Mouse (Mus musculus) MEL (cell line): ENCODE measurements around the gene Gm21060.
"Not testable (repeated sequence)": the region's sequence is repeated elsewhere in the genome, so short reads cannot be mapped to it uniquely, and the experiment has no call there.

ENCODE experiments used
- BHLHE40 ChIP-seq: IDR thresholded peaks from 2 replicates; pipeline ENCODE4 v1.6.1; 2012; ENCODE audit warnings: low read depth, mild to moderate bottlenecking, inconsistent platforms, low read length, improper control_type of control experiment, borderline replicate concordance
- CHD2 ChIP-seq: IDR thresholded peaks from 2 replicates; pipeline ENCODE4 v1.6.1; 2011; ENCODE audit warnings: low read length, improper control_type of control experiment
- CTCF ChIP-seq, 3 experiments: IDR thresholded peaks in 2 of 3; conservative IDR thresholded peaks in 1 of 3; 2 replicates each; pipeline ENCODE4 v1.5.1; 2011 to 2012; ENCODE audit warnings: low read length in 3 of 3, low read depth in 2 of 3, mild to moderate bottlenecking in 2 of 3, improper control_type of control experiment in 1 of 3, inconsistent platforms in 1 of 3, mixed read lengths in 1 of 3, moderate library complexity in 1 of 3; ENCODE audit not compliant: control insufficient read depth in 1 of 3, insufficient read depth in 1 of 3, poor library complexity in 1 of 3, severe bottlenecking in 1 of 3
- ELF1 ChIP-seq: IDR thresholded peaks from 2 replicates; pipeline ENCODE4 v1.6.1; 2014; ENCODE audit warnings: low read depth, mild to moderate bottlenecking, inconsistent platforms, low read length, improper control_type of control experiment, moderate library complexity
- EP300 ChIP-seq, 2 experiments: IDR thresholded peaks; 2 replicates each; pipeline ENCODE4 v1.6.1; 2011; ENCODE audit warnings: improper control_type of control experiment in 2 of 2, low read length in 2 of 2, low read depth in 1 of 2, mild to moderate bottlenecking in 1 of 2
- MEF2A ChIP-seq: IDR thresholded peaks from 2 replicates; pipeline ENCODE4 v1.6.1; 2014; ENCODE audit warnings: low read depth, mild to moderate bottlenecking, inconsistent platforms, low read length, improper control_type of control experiment; ENCODE audit not compliant: poor library complexity, insufficient replicate concordance, severe bottlenecking; ENCODE audit errors: extremely low read depth
- MYB ChIP-seq: IDR thresholded peaks from 2 replicates; pipeline ENCODE4 v1.6.1; 2011; ENCODE audit warnings: mild to moderate bottlenecking, low read depth, low read length, improper control_type of control experiment
- NELFE ChIP-seq: IDR thresholded peaks from 2 replicates; pipeline ENCODE4 v1.6.1; 2011; ENCODE audit warnings: low read depth, low read length, improper control_type of control experiment
- POLR2A ChIP-seq, 2 experiments: IDR thresholded peaks; 2 replicates each; pipeline ENCODE4 v1.6.1; 2011 to 2012; ENCODE audit warnings: low read length in 2 of 2, mild to moderate bottlenecking in 2 of 2, control low read depth in 1 of 2, improper control_type of control experiment in 1 of 2, low read depth in 1 of 2, moderate library complexity in 1 of 2; ENCODE audit not compliant: control insufficient read depth in 1 of 2, insufficient read depth in 1 of 2, poor library complexity in 1 of 2
- TCF12 ChIP-seq: IDR thresholded peaks from 2 replicates; pipeline ENCODE4 v1.6.1; 2014; ENCODE audit warnings: low read depth, mild to moderate bottlenecking, inconsistent platforms, low read length, improper control_type of control experiment, moderate library complexity
- USF2 ChIP-seq, 2 experiments: IDR thresholded peaks; 2 replicates each; pipeline ENCODE4 v1.6.1; 2011 to 2012; ENCODE audit warnings: improper control_type of control experiment in 2 of 2, low read length in 2 of 2, borderline replicate concordance in 1 of 2, inconsistent platforms in 1 of 2, low read depth in 1 of 2, mild to moderate bottlenecking in 1 of 2; ENCODE audit not compliant: insufficient read depth in 1 of 2
- ZC3H11A ChIP-seq: IDR thresholded peaks from 2 replicates; pipeline ENCODE4 v1.6.1; 2012; ENCODE audit warnings: low read depth, mild to moderate bottlenecking, inconsistent platforms, low read length, improper control_type of control experiment
- ZKSCAN1 ChIP-seq: IDR thresholded peaks from 2 replicates; pipeline ENCODE4 v1.6.1; 2012; ENCODE audit warnings: low read depth, mild to moderate bottlenecking, inconsistent platforms, low read length, improper control_type of control experiment, moderate library complexity
- ZNF384 ChIP-seq: IDR thresholded peaks from 2 replicates; pipeline ENCODE4 v1.6.1; 2012; ENCODE audit warnings: low read depth, mild to moderate bottlenecking, inconsistent platforms, low read length, improper control_type of control experiment

GRCm38 (mm10) chr19:61313185-61313584, 16.3 kb upstream of the Gm21060 start:
- not testable (repeated sequence) for TF ChIP-seq CTCF (IDR thresholded peaks at IDR 0.05 in 2 of 3, conservative IDR thresholded peaks at IDR 0.05 in 1 of 3; ENCODE audit: control insufficient read depth in 1 of 3, insufficient read depth in 1 of 3, low read depth in 2 of 3, low read length in 3 of 3, poor library complexity in 1 of 3, severe bottlenecking in 1 of 3); BHLHE40; MYB; EP300 (IDR thresholded peaks at IDR 0.05; ENCODE audit: low read depth in 1 of 2, low read length in 2 of 2); ELF1; ZNF384; POLR2A (IDR thresholded peaks at IDR 0.05; ENCODE audit: control insufficient read depth in 1 of 2, insufficient read depth in 1 of 2, low read depth in 1 of 2, low read length in 2 of 2, poor library complexity in 1 of 2); TCF12; MEF2A; NELFE; USF2 (IDR thresholded peaks at IDR 0.05; ENCODE audit: borderline replicate concordance in 1 of 2, insufficient read depth in 1 of 2, low read depth in 1 of 2, low read length in 2 of 2); ZC3H11A; CHD2; ZKSCAN1
